Mouse (Mus musculus) MEL (cell line): ENCODE measurements around the gene Gm26602. TPM values are rescaled to one million over a fixed set of nuclear protein-coding genes. Genes with fewer than 3 reads are reported as not detected.

Source experiments
- DNase-seq: peaks from one replicate; pipeline ENCODE4 v3.0.0; 2011; ENCODE audit warnings: low read depth, low spot score
- H3K27ac ChIP-seq: 2 replicates; pipeline ENCODE4 v1.5.1; 2012; ENCODE audit warnings: low read depth, mild to moderate bottlenecking, control low read depth, low read length, moderate library complexity; ENCODE audit not compliant: control insufficient read depth
- H3K27me3 ChIP-seq, 2 experiments: fragments of 150-350 bp in 1 of 2; sonication (generic) in 1 of 2; 2 replicates each; pipeline ENCODE4 v1.6.1; 2012; ENCODE audit warnings: low read length in 2 of 2, mild to moderate bottlenecking in 2 of 2, improper control_type of control experiment in 1 of 2, moderate library complexity in 1 of 2; ENCODE audit not compliant: insufficient read depth in 2 of 2, control insufficient read depth in 1 of 2
- H3K36me3 ChIP-seq, 2 experiments: 2 replicates each; pipeline ENCODE4 v1.6.1; 2012 to 2014; ENCODE audit warnings: low read length in 2 of 2, improper control_type of control experiment in 1 of 2, inconsistent platforms in 1 of 2, mild to moderate bottlenecking in 1 of 2; ENCODE audit not compliant: insufficient read depth in 2 of 2, control insufficient read depth in 1 of 2
- H3K4me1 ChIP-seq, 2 experiments: fragments of 150-350 bp in 1 of 2; sonication (generic) in 1 of 2; 2 replicates each; pipeline ENCODE4 v1.6.1; 2012; ENCODE audit warnings: low read length in 2 of 2, improper control_type of control experiment in 1 of 2, mild to moderate bottlenecking in 1 of 2; ENCODE audit not compliant: insufficient read depth in 2 of 2, control insufficient read depth in 1 of 2
- H3K4me3 ChIP-seq, 2 experiments: fragments of 150-350 bp in 1 of 2; sonication (generic) in 1 of 2; 2 replicates each; pipeline ENCODE4 v1.5.1; 2012; ENCODE audit warnings: low read depth in 2 of 2, low read length in 2 of 2, mild to moderate bottlenecking in 2 of 2, moderate library complexity in 2 of 2, control low read depth in 1 of 2, improper control_type of control experiment in 1 of 2; ENCODE audit not compliant: control insufficient read depth in 1 of 2, insufficient read depth in 1 of 2
- H3K79me2 ChIP-seq: 2 replicates; pipeline ENCODE4 v1.6.1; 2012; ENCODE audit warnings: mild to moderate bottlenecking, low read length, moderate library complexity; ENCODE audit not compliant: control insufficient read depth, poor library complexity, insufficient read depth
- H3K9ac ChIP-seq: 2 replicates; pipeline ENCODE4 v1.6.1; 2012; ENCODE audit warnings: low read depth, mild to moderate bottlenecking, control low read depth, low read length, moderate library complexity; ENCODE audit not compliant: control insufficient read depth, poor library complexity, severe bottlenecking
- H3K9me3 ChIP-seq: fragments of 150-350 bp; sonication (generic); replicated peaks from 2 replicates; pipeline ENCODE4 v1.6.1; 2012; ENCODE audit warnings: mild to moderate bottlenecking, low read length, improper control_type of control experiment, moderate library complexity; ENCODE audit not compliant: insufficient read depth
- CHD1 ChIP-seq: IDR thresholded peaks from 2 replicates; pipeline ENCODE4 v1.6.1; 2012; ENCODE audit warnings: low read depth, mild to moderate bottlenecking, inconsistent platforms, low read length, improper control_type of control experiment
- CHD2 ChIP-seq: IDR thresholded peaks from 2 replicates; pipeline ENCODE4 v1.6.1; 2011; ENCODE audit warnings: low read length, improper control_type of control experiment
- CTCF ChIP-seq, 3 experiments: IDR thresholded peaks in 2 of 3; conservative IDR thresholded peaks in 1 of 3; 2 replicates each; pipeline ENCODE4 v1.5.1; 2011 to 2012; ENCODE audit warnings: low read length in 3 of 3, low read depth in 2 of 3, mild to moderate bottlenecking in 2 of 3, improper control_type of control experiment in 1 of 3, inconsistent platforms in 1 of 3, mixed read lengths in 1 of 3, moderate library complexity in 1 of 3; ENCODE audit not compliant: control insufficient read depth in 1 of 3, insufficient read depth in 1 of 3, poor library complexity in 1 of 3, severe bottlenecking in 1 of 3
- E2F4 ChIP-seq: IDR thresholded peaks from 2 replicates; pipeline ENCODE4 v1.6.1; 2011; ENCODE audit warnings: low read depth, low read length, improper control_type of control experiment, borderline replicate concordance
- ELF1 ChIP-seq: IDR thresholded peaks from 2 replicates; pipeline ENCODE4 v1.6.1; 2014; ENCODE audit warnings: low read depth, mild to moderate bottlenecking, inconsistent platforms, low read length, improper control_type of control experiment, moderate library complexity
- ETS1 ChIP-seq: IDR thresholded peaks from 2 replicates; pipeline ENCODE4 v1.6.1; 2012; ENCODE audit warnings: low read depth, mild to moderate bottlenecking, inconsistent platforms, low read length, improper control_type of control experiment, moderate library complexity
- GABPA ChIP-seq: IDR thresholded peaks from 2 replicates; pipeline ENCODE4 v1.6.1; 2012; ENCODE audit warnings: low read depth, mild to moderate bottlenecking, inconsistent platforms, low read length, improper control_type of control experiment, moderate library complexity
- GATA1 ChIP-seq: IDR thresholded peaks from 2 replicates; pipeline ENCODE4 v1.6.1; 2011; ENCODE audit warnings: low read depth, low read length, improper control_type of control experiment
- HCFC1 ChIP-seq: IDR thresholded peaks from 2 replicates; pipeline ENCODE4 v1.6.1; 2012; ENCODE audit warnings: low read depth, mild to moderate bottlenecking, inconsistent platforms, low read length, improper control_type of control experiment, moderate library complexity
- JUND ChIP-seq: IDR thresholded peaks from 2 replicates; pipeline ENCODE4 v1.6.1; 2011; ENCODE audit warnings: low read depth, mild to moderate bottlenecking, improper control_type of control experiment, low read length
- KAT2A ChIP-seq: conservative IDR thresholded peaks from 2 replicates; pipeline ENCODE4 v1.6.1; 2012; ENCODE audit warnings: low read depth, low read length, improper control_type of control experiment, inconsistent platforms
- MAX ChIP-seq: IDR thresholded peaks from 2 replicates; pipeline ENCODE4 v1.6.1; 2011; ENCODE audit warnings: low read length, improper control_type of control experiment
- MAZ ChIP-seq: IDR thresholded peaks from 2 replicates; pipeline ENCODE4 v1.6.1; 2012; ENCODE audit warnings: low read depth, mild to moderate bottlenecking, inconsistent platforms, low read length, improper control_type of control experiment
- MEF2A ChIP-seq: IDR thresholded peaks from 2 replicates; pipeline ENCODE4 v1.6.1; 2014; ENCODE audit warnings: low read depth, mild to moderate bottlenecking, inconsistent platforms, low read length, improper control_type of control experiment; ENCODE audit not compliant: poor library complexity, insufficient replicate concordance, severe bottlenecking; ENCODE audit errors: extremely low read depth
- MXI1 ChIP-seq: IDR thresholded peaks from 2 replicates; pipeline ENCODE4 v1.6.1; 2011; ENCODE audit warnings: mild to moderate bottlenecking, low read depth, low read length, improper control_type of control experiment
- MYB ChIP-seq: IDR thresholded peaks from 2 replicates; pipeline ENCODE4 v1.6.1; 2011; ENCODE audit warnings: mild to moderate bottlenecking, low read depth, low read length, improper control_type of control experiment
- MYC ChIP-seq: IDR thresholded peaks from 2 replicates; pipeline ENCODE4 v1.6.1; 2011; ENCODE audit warnings: low read depth, mild to moderate bottlenecking, low read length, improper control_type of control experiment, moderate library complexity
- NELFE ChIP-seq: IDR thresholded peaks from 2 replicates; pipeline ENCODE4 v1.6.1; 2011; ENCODE audit warnings: low read depth, low read length, improper control_type of control experiment
- NRF1 ChIP-seq: IDR thresholded peaks from 2 replicates; pipeline ENCODE4 v1.6.1; 2014; ENCODE audit warnings: low read depth, mild to moderate bottlenecking, inconsistent platforms, low read length, improper control_type of control experiment, moderate library complexity; ENCODE audit not compliant: poor library complexity, insufficient read depth, severe bottlenecking
- POLR2A ChIP-seq, 2 experiments: IDR thresholded peaks; 2 replicates each; pipeline ENCODE4 v1.6.1; 2011 to 2012; ENCODE audit warnings: low read length in 2 of 2, mild to moderate bottlenecking in 2 of 2, control low read depth in 1 of 2, improper control_type of control experiment in 1 of 2, low read depth in 1 of 2, moderate library complexity in 1 of 2; ENCODE audit not compliant: control insufficient read depth in 1 of 2, insufficient read depth in 1 of 2, poor library complexity in 1 of 2
- POLR2AphosphoS2 ChIP-seq: IDR thresholded peaks from 2 replicates; pipeline ENCODE4 v1.6.1; 2011; ENCODE audit warnings: low read length, improper control_type of control experiment
- POLR2AphosphoS5 ChIP-seq: IDR thresholded peaks from 2 replicates; pipeline ENCODE4 v1.6.1; 2012; ENCODE audit warnings: low read depth, borderline replicate concordance, mild to moderate bottlenecking, inconsistent platforms, low read length, moderate library complexity, mixed read lengths
- RAD21 ChIP-seq: IDR thresholded peaks from 2 replicates; pipeline ENCODE4 v1.6.1; 2011; ENCODE audit warnings: mild to moderate bottlenecking, low read depth, low read length, improper control_type of control experiment
- RCOR1 ChIP-seq: IDR thresholded peaks from 2 replicates; pipeline ENCODE4 v1.6.1; 2012; ENCODE audit warnings: low read depth, mild to moderate bottlenecking, inconsistent platforms, low read length, improper control_type of control experiment
- SIN3A ChIP-seq: IDR thresholded peaks from 2 replicates; pipeline ENCODE4 v1.6.1; 2012; ENCODE audit warnings: low read length, improper control_type of control experiment, inconsistent platforms
- SMC3 ChIP-seq: IDR thresholded peaks from 2 replicates; pipeline ENCODE4 v1.6.1; 2011; ENCODE audit warnings: low read depth, low read length, improper control_type of control experiment
- TBP ChIP-seq: IDR thresholded peaks from 2 replicates; pipeline ENCODE4 v1.8.0; 2011; ENCODE audit warnings: low read depth, low read length, improper control_type of control experiment
- TCF12 ChIP-seq: IDR thresholded peaks from 2 replicates; pipeline ENCODE4 v1.6.1; 2014; ENCODE audit warnings: low read depth, mild to moderate bottlenecking, inconsistent platforms, low read length, improper control_type of control experiment, moderate library complexity
- UBTF ChIP-seq: IDR thresholded peaks from 2 replicates; pipeline ENCODE4 v1.6.1; 2012; ENCODE audit warnings: low read depth, mild to moderate bottlenecking, inconsistent platforms, low read length, improper control_type of control experiment, moderate library complexity, borderline replicate concordance; ENCODE audit not compliant: insufficient read depth
- USF1 ChIP-seq: IDR thresholded peaks from 2 replicates; pipeline ENCODE4 v1.6.1; 2014; ENCODE audit warnings: low read depth, mild to moderate bottlenecking, inconsistent platforms, low read length, improper control_type of control experiment, moderate library complexity
- USF2 ChIP-seq, 2 experiments: IDR thresholded peaks; 2 replicates each; pipeline ENCODE4 v1.6.1; 2011 to 2012; ENCODE audit warnings: improper control_type of control experiment in 2 of 2, low read length in 2 of 2, borderline replicate concordance in 1 of 2, inconsistent platforms in 1 of 2, low read depth in 1 of 2, mild to moderate bottlenecking in 1 of 2; ENCODE audit not compliant: insufficient read depth in 1 of 2
- ZC3H11A ChIP-seq: IDR thresholded peaks from 2 replicates; pipeline ENCODE4 v1.6.1; 2012; ENCODE audit warnings: low read depth, mild to moderate bottlenecking, inconsistent platforms, low read length, improper control_type of control experiment
- ZMIZ1 ChIP-seq: IDR thresholded peaks from 2 replicates; pipeline ENCODE4 v1.6.1; 2012; ENCODE audit warnings: low read depth, mild to moderate bottlenecking, inconsistent platforms, low read length, improper control_type of control experiment, moderate library complexity
- ZNF384 ChIP-seq: IDR thresholded peaks from 2 replicates; pipeline ENCODE4 v1.6.1; 2012; ENCODE audit warnings: low read depth, mild to moderate bottlenecking, inconsistent platforms, low read length, improper control_type of control experiment
- polyA plus RNA-seq, 2 experiments: library from polyadenylated mRNA; stranded (reverse) in 1 of 2; unstranded in 1 of 2; fragments of >175 nt in 1 of 2; fragments of >200 nt in 1 of 2; gene quantifications; 2 replicates each; pipeline versions ENCODE4 v1.2.1 to v1.2.4; 2012; ENCODE audit warnings: low replicate concordance in 2 of 2, low read depth in 1 of 2; ENCODE audit not compliant: insufficient read length in 2 of 2, insufficient read depth in 1 of 2, missing spikeins in 1 of 2
- total RNA-seq: library from RNA; depleted of rRNA; stranded (reverse); fragments of 300-350 nt; gene quantifications from 2 replicates; pipeline ENCODE4 v1.2.3, GENCODE M21; 2012

Gm26602 gene
- total and polyA plus RNA-seq, 3 experiments, result 4.5 to 10.2 TPM; not detected in 1

- H3K4me1 ChIP-seq, result peaks cover 0 to 6% of the 10 kb centered on the region in 2 experiments; a peak in 1 of 4 replicates
- peak overlapping the region; percentile 76 for H3K27ac ChIP-seq
These were observed 14.5 kb downstream of the Gm26602 start for GRCm38 (mm10) chr10:79924998-79925784.

DNA sequence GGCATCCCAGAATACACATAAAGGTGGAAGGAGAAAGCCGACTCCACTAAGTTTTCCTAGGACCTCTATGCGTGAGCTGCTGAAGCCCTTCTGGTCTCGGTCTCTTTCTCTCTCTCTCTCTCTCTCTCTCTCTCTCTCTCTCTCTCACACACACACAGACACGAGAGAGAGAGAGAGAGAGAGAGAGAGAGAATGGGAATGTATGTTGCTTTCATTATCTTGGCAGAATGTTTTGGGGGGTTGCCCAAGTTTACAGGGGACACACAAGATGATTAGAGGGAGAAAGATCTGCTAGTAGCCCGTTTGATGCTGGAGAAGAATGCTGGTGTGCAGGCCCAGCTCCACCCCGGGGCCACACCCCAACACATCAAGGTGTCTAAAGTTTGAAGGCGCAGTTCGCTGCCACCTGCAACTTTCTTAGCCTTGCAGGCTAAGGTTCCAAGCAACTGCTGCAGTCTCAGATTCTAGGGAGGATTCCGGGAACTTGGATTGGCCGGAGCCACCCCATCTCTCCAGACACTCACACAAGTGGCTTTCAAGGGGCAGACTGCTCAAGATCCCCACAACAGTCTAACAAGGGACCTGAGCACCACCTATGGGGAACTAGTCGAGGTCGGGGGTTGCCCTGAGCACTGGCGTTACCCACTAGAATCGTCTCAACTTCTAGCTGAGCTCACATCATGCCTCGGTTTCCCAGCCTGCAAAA, 15.3 kb downstream of the Gm26602 start:
- Histone ChIP-seq H3K27ac (peak overlapping the region; percentile 76), H3K9me3 (no peaks in the 10 kb centered on the region), H3K36me3 (no peaks in the 10 kb centered on the region; a peak in 1 of 4 replicates), H3K4me1 (peaks cover 0 to 6% of the 10 kb centered on the region in 2 experiments; a peak in 1 of 4 replicates), H3K79me2 (peaks cover 9% of the 10 kb centered on the region), H3K27me3 (no peaks in the 10 kb centered on the region), H3K4me3 (peak overlapping the region; percentile 53 to 90), H3K9ac (peak overlapping the region; percentile 87)
- peak; percentile 70 for DNase-seq
- TF ChIP-seq NRF1 (no peak), UBTF (no peak), USF1 (no peak), ZC3H11A (no peak), ETS1 (no peak), MAX (no peak; the same call in 1 of the 2 replicates), POLR2A (IDR thresholded peaks at IDR 0.05; ENCODE audit: control insufficient read depth in 1 of 2, insufficient read depth in 1 of 2, low read depth in 1 of 2, low read length in 2 of 2, poor library complexity in 1 of 2) (no peak), KAT2A (no peak), SMC3 (peak; percentile 5; the same call in 1 of the 2 replicates), USF2 (IDR thresholded peaks at IDR 0.05; ENCODE audit: borderline replicate concordance in 1 of 2, insufficient read depth in 1 of 2, low read depth in 1 of 2, low read length in 2 of 2) (no peak), POLR2AphosphoS5 (no peak), JUND (peak; percentile 92), GABPA (no peak), E2F4 (no peak; the same call in 1 of the 2 replicates), MYB (no peak), MEF2A (no peak)

More at GRCm38 (mm10) chr10:79924998-79925784, 14.5 kb downstream of the Gm26602 start:
- Histone ChIP-seq H3K9ac (peak overlapping the region; percentile 87), H3K4me3 (peak overlapping the region; percentile 53 to 90; a peak in 3 of 4 replicates), H3K27me3 (no peaks in the 10 kb centered on the region), H3K79me2 (peaks cover 9% of the 10 kb centered on the region), H3K36me3 (no peaks in the 10 kb centered on the region; a peak in 1 of 4 replicates), H3K9me3 (no peaks in the 10 kb centered on the region)
- TF ChIP-seq CTCF (IDR thresholded peaks at IDR 0.05 in 2 of 3, conservative IDR thresholded peaks at IDR 0.05 in 1 of 3; ENCODE audit: control insufficient read depth in 1 of 3, insufficient read depth in 1 of 3, low read depth in 2 of 3, low read length in 3 of 3, poor library complexity in 1 of 3, severe bottlenecking in 1 of 3), result peak in 2 of 3 experiments; percentile 99; a peak in 5 of 6 replicates
- TF ChIP-seq POLR2A (IDR thresholded peaks at IDR 0.05; ENCODE audit: control insufficient read depth in 1 of 2, insufficient read depth in 1 of 2, low read depth in 1 of 2, low read length in 2 of 2, poor library complexity in 1 of 2), result peak in 1 of 2 experiments; percentile 40; a peak in 1 of 4 replicates
- TF ChIP-seq MAZ, result 0 out of 2 replicates have a peak, but pooled peaks have one; percentile 10
- TF ChIP-seq SMC3, result peak; percentile 100
- TF ChIP-seq ETS1, result peak; percentile 37; the same call in 1 of the 2 replicates
- TF ChIP-seq ZNF384, result peak; percentile 66
- TF ChIP-seq HCFC1, result peak; percentile 64
- no peak for TF ChIP-seq NELFE
- no peak for TF ChIP-seq ZMIZ1
- TF ChIP-seq TCF12, result peak; percentile 21; the same call in 1 of the 2 replicates
- peak; percentile 97 for TF ChIP-seq ZC3H11A
- TF ChIP-seq CHD1, result no peak
- TF ChIP-seq MAX, result no peak
- TF ChIP-seq ELF1, result peak; percentile 51; the same call in 1 of the 2 replicates
- peak; percentile 95 for TF ChIP-seq SIN3A
- TF ChIP-seq CHD2, result no peak
- 0 out of 2 replicates have a peak, but pooled peaks have one; percentile 28 for TF ChIP-seq MYC
- no peak for TF ChIP-seq RCOR1
- TF ChIP-seq RAD21, result peak; percentile 98
- TF ChIP-seq NRF1, result peak; percentile 28; the same call in 1 of the 2 replicates
- peak; percentile 48; the same call in 1 of the 2 replicates for TF ChIP-seq TBP
- no peak for TF ChIP-seq USF1
- no peak for TF ChIP-seq POLR2AphosphoS2
- no peak for TF ChIP-seq GATA1
- peak; percentile 88 for TF ChIP-seq MXI1
- peak; percentile 90 for DNase-seq
